Mouse (Mus musculus) mouse embryonic stem cell (cell line): ENCODE data around the gene Gabrq.

Experiments
- in situ Hi-C, 2 experiments: fragments of 300-500 bp; cut with MboI; formaldehyde crosslinking; loops; 1 replicate in 1 of 2; 3 replicates in 1 of 2; pipeline ENCODE4 v1.14.3; 2019 to 2020; ENCODE audit warnings: low sequenced_read_pairs in 2 of 2, low pct_unique_long_range_greater_than_20kb in 1 of 2, mixed read lengths in 1 of 2; ENCODE audit not compliant: unreplicated experiment in 1 of 2

The Gabrq gene

DNA sequence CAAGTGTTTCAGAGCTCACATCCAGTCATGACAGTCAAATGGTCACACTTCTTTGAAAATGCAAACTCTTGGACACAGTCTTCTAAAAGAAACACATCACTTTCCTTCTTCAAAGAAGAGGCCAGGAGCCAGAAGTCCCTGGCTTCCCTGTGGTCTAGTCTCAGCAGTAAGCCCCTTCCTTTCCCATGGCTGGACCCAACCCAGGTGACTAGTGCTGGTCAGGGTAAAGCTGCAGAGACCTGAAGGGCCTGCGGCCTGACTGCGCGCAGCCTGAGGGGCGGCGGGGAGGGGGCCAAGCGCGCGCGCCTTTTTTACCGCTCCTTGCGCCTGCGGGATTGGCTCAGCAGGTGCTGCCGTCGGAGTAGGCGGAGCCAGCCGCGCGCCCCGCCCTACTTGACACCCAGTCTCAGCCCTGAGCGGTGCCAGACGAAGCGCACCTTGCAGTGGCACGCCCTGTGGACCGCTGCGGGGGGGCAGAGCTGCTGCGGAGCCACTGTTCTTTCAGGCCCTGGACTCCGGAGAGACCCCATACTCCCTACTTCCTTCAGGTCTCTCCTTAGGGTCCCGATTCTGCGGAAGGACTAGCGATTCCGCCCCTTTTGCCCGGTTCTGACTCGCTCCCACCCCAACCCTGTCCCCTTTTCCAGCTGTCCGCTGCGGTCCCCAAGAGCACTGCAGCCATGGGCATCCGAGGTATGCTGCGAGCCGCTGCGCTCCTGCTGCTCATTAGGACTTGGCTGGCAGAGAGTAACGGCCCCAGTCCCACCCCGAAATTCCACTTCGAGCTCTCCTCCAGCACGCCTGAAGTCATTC, at the start of gene Gabrq:
Gene Gabrq, plus strand, starts transcription at position 403 of the 813 bp plus-strand sequence.
- in situ Hi-C loops = loop anchor here in 1 of 2 experiments (25.0 kb wide), 1 partner anchor 813 kb away; no protein-coding TSS in a partner anchor

- in situ Hi-C loops = loop anchor here in 1 of 2 experiments (10.0 kb wide), 1 partner anchor 74 kb away; no protein-coding TSS in a partner anchor
Observed at GRCm38 (mm10) chrX:72788773-72789557, 36.0 kb upstream of the Gabrq start.

GRCm38 (mm10) chrX:72789558-72789871, 35.5 kb upstream of the Gabrq start:
- in situ Hi-C loops = loop anchor here in 1 of 2 experiments (10.0 kb wide), 1 partner anchor 75 kb away; no protein-coding TSS in a partner anchor

GRCm38 (mm10) chrX:72819594-72819993, 5.4 kb upstream of the Gabrq start:
- in situ Hi-C loops = loop anchor here in 1 of 2 experiments (25.0 kb wide), 1 partner anchor 807 kb away; no protein-coding TSS in a partner anchor

DNA sequence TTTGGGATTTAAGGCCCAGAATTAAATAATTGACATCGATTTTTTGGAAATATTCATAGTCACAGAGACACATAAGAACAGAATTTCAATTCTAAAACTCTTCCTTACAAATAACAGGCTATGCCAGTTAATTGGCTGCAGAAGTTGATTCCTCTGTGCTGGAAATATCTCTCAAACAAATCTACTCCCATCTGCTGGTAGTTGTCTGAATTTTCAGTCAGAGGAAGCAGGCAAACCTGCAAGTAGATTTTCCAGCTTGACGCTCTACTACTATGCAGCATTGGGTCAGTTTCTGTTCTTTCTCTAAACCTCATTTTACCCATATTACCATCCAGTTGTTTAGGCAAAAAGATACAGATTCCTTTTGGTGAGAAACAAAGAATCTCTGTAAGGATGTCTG, 1.7 kb upstream of the Gabrq start:
- in situ Hi-C loops = loop anchor here in 1 of 2 experiments (25.0 kb wide), 1 partner anchor 811 kb away; no protein-coding TSS in a partner anchor

DNA sequence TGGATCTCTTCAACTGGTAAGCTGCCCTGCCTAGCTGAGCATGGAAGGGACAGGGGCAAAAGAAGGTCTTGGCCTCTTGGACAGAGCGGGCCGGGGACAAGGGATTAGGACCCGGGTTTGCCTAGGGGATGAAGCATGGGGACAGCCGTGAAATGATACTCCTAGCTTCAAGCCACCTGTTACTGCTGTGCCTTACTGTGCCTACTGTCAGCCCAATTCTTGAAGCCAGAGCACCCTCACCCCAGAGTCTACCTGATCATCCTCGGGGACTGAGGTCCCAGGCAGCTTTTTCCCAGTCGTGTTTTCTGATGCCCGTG, 569 bp downstream of the Gabrq start:
- in situ Hi-C loops = no loop called here
